Mouse (Mus musculus) kidney, adult 18-20 months (tissue): ENCODE results near the gene Elavl2.

Experiments used
- DNase-seq: peaks from one replicate; pipeline ENCODE4 v3.0.0; 2021

Gene Elavl2

DNA sequence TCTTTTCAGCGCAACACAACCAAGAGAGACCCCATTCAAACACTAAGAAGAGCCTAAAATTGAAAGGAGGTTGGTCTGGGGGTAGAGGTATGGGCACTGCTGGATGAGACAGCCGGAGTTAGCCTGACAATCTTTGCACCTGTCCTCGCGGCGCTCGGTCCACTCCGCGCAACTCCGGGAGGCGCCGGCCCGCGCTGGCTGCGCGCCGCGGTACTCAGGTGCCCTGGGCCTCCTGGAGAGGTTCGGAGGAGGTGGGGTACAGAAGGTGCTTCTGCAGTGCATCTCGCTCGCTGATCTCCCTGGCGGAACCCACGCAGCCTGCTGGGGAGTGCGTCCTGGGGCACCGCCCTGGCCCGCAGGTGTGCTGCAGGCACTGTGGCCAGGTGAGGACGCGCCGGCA is at the start of gene Elavl2:
Gene Elavl2 (minus strand): TSS at position 363 of the 400 bp plus-strand sequence.
- DNase-seq: no peak

GRCm38 (mm10) chr4:91447887-91448286 is 47.3 kb upstream of the Elavl2 start:
- no peak for DNase-seq

DNA sequence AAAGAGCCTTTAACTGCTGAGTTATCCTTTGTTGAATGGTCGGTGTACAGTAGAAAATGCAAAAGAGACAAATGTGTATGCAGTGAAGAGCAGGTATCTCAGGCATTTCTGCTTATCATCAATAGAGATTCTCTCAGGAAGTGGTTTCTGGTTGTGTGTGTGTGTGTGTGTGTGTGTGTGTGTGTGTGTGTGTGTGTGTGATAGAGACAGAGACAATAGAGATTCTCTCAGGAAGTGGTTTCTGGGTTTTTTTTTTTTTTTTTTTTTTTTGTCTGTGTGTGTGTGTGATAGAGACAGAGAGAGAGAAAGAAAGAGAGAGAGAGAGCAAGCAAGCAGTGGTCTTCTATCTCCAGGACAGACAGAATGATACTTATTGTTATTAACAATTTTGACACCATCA is 15.0 kb upstream of the Elavl2 start:
- no peak for DNase-seq

- DNase-seq: no peak
Measured at GRCm38 (mm10) chr4:91405047-91405446, 4.5 kb upstream of the Elavl2 start.

- no peak for DNase-seq
Measured at GRCm38 (mm10) chr4:91399510-91400196, 932 bp downstream of the Elavl2 start.

DNA sequence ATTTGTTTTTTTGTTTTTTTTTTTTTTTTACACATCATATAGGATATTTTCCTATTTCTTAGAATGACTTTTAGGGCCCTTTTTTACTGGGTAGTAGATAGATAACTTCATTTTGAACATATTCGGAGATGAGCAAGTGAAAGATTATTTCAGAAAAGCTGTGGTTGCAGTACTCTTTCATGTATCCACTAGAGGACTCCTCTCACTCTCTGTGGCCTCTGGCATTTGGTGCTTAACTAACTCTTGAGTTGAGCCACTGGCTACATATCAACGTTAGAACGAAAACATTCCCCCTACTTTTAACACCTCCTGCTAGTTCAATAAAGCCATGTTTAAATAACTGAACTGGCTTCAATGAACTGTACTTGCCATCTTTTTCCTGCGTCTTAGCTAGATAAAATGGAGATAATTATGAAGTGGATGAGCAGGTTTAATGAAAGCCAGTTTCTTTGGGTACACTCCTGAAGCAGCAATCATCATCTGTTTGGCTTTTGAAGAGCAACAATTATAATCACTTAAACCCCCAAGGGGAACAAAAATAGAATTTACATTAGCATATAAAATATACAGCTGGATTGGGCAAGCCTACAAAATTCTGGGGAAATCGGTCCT is 8.5 kb downstream of the Elavl2 start:
- no peak for DNase-seq

- DNase-seq: no peak
Measured at GRCm38 (mm10) chr4:91387701-91388100, 12.9 kb downstream of the Elavl2 start.

DNA sequence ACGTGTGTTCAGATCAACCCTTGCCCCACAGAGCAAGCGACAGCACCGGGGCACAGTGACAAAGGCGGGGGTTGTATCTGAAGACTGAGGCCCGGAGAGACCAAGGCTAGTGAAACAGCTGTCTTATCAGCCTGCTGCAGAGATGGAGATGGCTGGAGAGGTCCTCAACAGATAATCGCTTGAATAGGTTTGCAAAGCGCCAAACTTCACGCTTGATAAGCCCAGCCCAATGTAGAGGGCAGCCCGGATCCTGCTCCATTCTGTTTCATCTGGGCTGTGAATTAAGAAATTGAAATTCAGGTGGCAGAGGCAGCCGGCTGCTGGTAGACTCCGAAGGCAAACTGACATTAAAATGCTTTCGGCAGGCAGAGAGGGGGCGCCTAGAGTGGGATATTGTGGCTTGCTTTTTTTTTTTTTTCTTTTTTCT is 19.4 kb downstream of the Elavl2 start:
- no peak for DNase-seq

- no peak for DNase-seq
Measured at GRCm38 (mm10) chr4:91380341-91381117, 20.1 kb downstream of the Elavl2 start.

GRCm38 (mm10) chr4:91379559-91379958 is 21.0 kb downstream of the Elavl2 start:
- DNase-seq: no peak

GRCm38 (mm10) chr4:91376317-91376910 is 24.2 kb downstream of the Elavl2 start:
- peak; percentile 70 for DNase-seq

DNA sequence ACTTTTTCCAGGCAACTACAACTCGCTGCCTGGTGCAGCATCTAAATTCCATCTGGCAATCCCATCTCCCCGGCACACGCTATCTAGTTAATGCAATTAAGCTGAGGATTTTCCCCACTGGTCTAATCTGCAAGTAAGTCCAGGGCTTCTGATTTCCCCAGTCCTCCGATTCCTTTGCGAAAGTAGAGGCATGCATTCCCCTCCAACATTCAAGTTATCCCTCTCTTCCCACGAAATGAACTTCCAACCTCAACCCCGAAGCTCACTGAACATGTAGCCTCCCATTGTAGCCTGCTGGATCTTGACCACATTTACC is 25.3 kb downstream of the Elavl2 start:
- DNase-seq: no peak

DNA sequence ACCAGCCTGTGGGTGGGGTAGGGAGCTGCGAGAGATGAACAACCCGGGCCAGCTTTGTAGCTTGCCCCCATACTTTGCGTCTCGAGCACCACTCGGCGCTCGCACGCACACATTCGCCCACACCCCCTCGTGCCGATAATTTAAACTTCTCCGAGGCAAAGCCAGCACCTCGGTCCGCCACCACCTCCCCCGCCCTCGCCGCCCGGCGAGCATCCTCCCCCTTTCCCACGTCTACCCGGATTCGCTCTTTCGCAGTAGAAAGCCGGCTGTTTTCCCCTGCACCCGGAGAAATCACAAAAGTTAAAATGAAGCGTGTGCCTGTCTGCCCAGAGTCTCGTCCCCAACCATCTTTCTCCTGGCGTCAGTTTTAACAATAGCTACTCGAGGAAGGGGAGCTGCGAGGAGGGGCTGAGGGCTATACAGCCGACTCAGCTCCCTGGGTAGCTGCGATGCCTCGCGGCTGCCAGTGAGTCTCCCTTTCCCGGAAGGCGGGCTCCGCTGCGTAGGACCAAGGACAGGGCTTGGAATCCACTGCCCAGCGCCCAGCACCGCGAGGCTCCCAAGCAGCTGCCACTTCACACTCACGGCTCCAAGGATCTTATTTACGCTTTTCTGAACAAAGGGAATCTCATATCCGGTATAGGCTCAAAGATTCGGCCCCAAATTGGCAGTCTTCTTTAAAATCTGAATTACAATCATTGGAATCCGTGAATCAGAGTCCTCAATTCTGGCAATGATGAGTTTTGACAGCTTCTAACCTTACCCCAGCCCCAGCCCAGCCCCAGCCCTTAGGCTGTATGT is 25.8 kb downstream of the Elavl2 start:
- DNase-seq: no peak

DNA sequence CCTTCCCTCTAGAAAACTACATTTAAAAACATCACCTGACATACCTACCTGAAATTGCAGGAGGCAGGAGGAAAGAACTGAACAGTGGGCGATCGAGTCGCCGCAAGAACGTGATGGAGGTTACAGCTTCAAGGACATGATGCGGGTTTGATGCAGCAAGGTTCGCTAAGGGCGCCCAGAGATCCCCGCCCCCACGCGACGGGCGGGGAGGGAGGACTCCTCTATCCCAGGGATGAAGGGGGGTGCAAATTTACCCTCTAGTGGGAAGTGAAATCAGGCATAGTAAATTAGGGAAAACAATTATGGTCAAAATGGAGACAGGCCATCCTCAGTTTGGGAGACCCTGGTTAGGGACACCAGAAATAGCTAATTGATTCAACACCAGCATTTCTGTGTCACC is 27.7 kb downstream of the Elavl2 start:
- no peak for DNase-seq

DNA sequence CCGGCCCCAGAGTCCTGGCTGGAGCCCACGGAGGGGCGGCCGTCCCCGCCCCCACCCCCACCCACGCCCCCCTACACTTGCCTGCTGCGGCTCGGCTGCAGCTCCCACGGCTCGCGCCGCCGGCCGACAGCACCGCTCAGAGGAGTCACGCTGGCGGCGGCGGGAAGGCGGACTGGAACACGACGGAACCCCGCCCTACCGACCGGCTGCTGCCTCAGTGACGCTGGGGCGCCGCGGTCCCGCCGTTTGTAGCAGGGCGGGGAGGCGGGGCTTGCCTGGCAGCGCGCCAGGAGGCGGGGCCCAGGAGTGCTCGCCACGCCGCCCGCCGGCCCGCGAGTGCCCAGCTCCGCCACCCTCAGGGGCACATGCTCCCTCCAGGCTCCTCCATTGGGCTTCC is 28.8 kb downstream of the Elavl2 start:
- peak; percentile 26 for DNase-seq

DNA sequence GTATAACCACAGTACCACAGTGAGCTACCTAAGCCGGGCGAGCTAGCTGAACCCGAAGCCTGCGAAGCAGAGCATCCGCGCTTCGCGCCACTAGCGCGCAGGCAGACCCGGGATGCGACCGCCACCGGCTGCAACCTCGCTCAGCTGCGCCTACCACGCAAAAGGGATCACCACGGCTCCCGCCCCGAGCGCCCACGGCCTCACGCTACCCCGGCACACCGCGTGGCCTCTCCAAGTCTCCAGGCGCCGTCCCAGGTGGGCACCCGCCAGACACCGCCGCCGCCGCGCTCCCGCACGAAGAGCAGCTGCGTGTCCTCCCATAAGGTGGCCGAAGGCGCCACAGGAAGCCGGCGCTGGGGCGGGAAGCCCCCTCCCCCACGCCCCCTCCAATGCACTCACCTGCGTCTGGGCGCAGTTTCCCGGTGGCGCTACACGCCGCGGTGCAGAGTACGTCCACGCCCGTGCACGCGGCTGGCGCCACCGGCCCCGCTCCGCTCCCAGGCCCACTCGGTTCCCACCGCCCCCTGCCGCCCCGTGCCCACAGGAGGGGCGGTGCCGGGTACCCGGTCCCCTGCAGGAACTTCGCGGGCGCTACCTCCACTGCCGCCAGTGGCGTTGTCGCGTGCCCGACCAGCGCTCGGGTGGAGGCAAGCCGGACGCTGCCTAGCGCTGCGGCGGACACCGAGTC is 29.3 kb downstream of the Elavl2 start:
- DNase-seq: no peak

DNA sequence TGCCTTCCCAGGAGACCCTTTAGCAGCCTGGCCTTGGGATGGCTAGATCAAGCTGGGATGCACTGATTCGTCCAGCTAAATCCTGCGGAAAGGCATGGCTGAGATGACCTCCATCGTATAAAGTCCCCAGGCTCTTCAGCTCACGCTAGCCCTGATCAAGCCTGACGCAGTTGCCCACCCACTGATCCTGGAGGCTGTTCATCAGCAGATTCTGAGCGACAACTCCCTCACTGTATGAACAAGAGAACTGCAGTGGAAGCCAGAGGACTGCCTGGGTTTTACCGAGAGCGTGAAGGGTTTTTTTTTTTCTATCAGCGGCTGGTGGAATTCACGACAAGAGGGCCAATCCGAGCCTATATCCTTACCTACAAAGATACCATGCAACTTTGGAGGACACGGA is 35.3 kb downstream of the Elavl2 start:
- no peak for DNase-seq

- DNase-seq: no peak
Measured at GRCm38 (mm10) chr4:91363963-91364362, 36.6 kb downstream of the Elavl2 start.

DNA sequence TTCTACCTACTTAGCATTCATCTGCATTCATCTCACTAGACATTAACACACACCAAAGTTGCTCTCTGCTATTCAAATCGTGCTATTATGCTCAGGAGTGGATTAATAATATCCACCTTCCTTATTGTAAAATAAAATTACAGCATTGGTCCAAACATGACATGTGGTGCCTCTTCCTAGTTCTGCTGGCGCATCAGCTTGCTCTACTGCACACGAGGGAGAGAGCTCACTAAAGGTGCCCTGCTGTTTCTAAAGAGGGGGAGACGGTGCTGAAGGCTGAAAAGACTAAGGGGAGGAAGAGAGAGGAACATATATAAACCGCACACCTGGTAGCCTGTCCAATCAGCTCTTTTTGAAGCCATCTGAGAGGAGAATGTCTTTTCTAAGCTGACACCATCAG is 38.1 kb downstream of the Elavl2 start:
- no peak for DNase-seq

GRCm38 (mm10) chr4:91353138-91353537 is 47.4 kb downstream of the Elavl2 start:
- DNase-seq: no peak

DNA sequence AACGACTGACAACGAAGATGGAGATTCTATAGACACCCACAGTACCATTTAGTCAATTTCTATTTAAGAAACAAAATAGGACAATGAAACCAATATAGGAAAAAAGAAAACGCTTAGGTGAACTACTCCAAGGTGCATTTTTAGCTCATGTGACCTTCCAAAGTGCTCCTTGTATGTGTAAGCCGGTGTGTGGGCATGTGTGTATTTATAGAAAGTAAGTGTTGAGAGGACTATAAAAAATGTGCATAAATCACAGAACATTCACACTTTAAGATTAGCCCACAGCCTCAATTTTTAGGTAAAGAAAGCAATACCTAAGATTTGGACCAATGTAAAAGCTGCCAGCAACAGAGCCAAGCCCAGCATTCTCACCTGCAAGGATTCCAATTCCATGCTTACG is 51.0 kb downstream of the Elavl2 start:
- DNase-seq: no peak

- DNase-seq: no peak
Measured at GRCm38 (mm10) chr4:91334177-91334576, 66.4 kb downstream of the Elavl2 start.
